Mouse (Mus musculus) megakaryocyte-erythroid progenitor cell, adult 5-6 weeks (primary cell): ENCODE data around the gene Alg11. TPM values are rescaled to one million over a fixed set of nuclear protein-coding genes. Genes with fewer than 3 reads are reported as not detected.
A peak's percentile ranks its signal among the peaks of the same experiment; 100 is the strongest.

Experiments used
- ATAC-seq: replicated peaks from 2 replicates; pipeline ENCODE4 v1.8.0; 2016; ENCODE audit warnings: mild to moderate bottlenecking, inconsistent platforms; ENCODE audit not compliant: severe bottlenecking, poor library complexity, low FRiP score, low TSS enrichment
- total RNA-seq, 2 experiments: library from RNA; stranded (forward) in 1 of 2; stranded (reverse) in 1 of 2; fragments of 200-1000, 215-1000 nt in 1 of 2; fragments of >200 nt in 1 of 2; fragmentation: Nextera tagmentation in 1 of 2; gene quantifications; 2 replicates each; pipeline ENCODE4 v1.2.3; 2014 to 2017

Gene Alg11
- total RNA-seq (2014; fragmentation: Nextera tagmentation) (15.7 and 19.1 TPM in 2 replicates), total RNA-seq (2017) (19.9 and 22.9 TPM in 2 replicates)

DNA sequence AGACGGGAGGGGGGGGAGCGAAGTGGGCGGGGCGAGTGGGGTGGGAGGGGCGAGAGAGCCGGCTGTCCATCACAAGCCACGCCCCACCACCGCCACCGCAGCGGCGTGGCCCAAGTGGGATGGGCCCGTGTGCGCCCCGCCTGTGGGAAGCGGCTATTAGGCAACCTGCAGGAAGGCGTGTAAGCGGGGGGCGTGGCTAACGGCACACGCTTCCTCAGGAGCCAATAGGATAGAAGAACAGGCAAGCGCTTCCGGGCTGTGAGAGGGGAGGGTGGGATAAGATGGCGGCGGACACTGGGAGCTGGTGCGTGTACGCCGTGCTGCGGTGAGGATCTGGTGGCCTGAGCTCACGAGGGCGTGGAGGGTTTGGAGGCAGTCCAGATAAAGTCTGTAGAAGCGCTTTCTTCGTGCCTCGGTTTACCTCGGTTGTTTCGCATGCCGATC is at the start of gene Alg11:
TSS of gene Alg11 (plus strand) at position 276 of the 444 bp plus-strand sequence.
- peak; percentile 94 for ATAC-seq

DNA sequence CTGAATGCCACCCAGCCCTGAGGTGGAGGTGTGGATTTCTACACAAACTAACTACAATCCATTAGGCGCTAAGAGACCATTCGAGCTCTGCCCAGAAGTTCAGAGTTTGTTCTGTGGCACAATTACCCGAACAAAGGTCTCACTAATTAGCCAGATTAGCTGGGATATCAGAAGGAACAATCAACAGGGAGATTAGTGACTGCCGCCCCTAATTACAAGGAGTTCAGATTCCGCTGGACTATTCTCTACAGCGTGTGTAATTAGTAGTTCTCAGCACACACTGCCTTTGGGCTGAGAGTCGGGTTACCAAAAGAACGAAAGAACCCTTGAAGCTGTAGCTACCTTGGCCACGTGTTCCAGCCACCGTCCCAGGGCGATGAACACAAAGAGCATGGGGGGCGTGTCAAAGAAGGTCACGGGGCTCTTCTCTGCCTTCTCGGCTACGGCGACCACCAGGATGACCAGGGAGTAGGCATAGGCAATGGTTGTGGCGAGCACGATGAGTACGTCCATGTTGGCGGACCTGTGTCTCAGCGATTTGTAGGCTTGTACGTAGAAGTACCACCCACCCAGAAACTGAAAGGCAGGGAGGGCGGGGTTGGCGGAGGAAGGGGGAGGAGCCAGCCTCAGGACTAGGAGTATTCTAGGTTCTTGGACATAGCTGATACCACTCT is 47.4 kb upstream of the Alg11 start:
- no peak for ATAC-seq

DNA sequence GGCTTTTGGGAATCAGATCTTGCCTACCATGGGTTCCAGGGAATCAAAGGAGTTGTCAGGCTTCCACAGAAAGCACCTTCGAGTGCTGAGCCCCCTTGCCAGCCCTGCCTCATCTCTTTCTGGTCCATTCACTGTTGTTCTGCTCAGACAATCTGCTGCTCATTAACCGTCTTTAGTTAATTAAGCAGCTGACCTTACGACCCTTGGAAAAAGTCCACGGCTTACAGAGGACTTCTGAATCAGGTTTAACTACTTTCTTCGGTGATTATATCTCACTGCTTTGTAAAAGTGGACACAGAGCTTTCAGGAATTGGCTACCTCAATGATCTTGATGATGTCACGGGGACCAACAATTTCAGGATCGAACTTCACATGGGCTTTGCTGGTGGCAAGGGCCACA is 42.8 kb upstream of the Alg11 start:
- ATAC-seq: no peak

DNA sequence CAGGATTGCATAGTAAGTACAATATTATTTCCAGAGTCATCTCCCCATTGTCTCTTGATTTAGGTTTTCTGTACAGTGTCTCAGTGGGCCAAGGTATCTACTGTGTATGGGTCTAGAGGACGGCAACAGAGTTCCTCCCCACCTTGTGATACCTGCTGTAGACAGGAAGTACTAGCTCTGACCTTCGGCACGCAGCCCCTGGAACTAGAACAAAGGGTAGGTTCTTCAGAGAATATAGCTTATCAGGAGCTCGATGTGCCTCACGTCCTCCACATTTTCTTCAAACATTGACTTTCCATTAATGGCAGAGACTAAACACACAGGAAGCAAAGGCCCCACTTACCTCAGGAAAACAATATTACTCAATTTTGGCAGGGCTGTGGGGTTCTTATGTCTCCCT is 41.0 kb upstream of the Alg11 start:
- ATAC-seq: no peak

DNA sequence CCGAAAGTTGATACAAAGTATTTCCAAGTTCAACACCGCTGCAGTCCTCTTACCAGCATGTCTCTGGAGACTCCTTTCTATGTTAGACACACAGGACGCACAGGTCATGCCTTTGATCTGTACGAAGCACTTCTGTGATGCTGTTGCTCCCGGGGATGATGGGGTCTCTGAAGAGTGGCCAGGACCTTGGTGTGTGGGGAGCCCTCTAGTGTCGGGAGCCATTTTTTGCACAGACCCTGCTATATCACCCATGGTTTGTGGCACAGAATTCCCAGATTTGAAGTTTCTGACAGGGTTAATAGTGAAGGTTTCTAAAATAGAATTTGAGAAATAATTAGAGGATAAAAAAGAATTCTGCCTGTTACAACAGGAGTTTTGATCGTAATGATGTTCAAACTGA is 38.3 kb upstream of the Alg11 start:
- ATAC-seq: no peak

DNA sequence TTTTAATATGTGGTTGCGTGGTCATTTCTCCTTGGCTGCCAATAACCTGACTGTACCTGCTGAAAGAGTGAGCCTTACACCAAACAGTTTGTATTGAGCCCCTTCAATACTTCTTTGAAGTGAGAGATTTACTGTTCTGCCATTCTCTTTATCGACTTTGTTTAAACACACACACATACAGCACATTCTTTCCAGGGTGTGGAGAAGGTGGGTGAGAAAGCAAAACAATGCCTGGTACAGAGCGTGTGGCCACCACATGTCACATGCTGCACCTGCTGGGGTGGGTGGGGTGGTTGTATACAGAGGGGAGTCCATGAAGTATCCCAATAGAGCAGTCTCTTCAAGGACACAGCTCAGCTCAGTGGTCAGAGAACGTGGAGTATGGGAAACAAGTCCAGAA is 35.3 kb upstream of the Alg11 start:
- no peak for ATAC-seq

DNA sequence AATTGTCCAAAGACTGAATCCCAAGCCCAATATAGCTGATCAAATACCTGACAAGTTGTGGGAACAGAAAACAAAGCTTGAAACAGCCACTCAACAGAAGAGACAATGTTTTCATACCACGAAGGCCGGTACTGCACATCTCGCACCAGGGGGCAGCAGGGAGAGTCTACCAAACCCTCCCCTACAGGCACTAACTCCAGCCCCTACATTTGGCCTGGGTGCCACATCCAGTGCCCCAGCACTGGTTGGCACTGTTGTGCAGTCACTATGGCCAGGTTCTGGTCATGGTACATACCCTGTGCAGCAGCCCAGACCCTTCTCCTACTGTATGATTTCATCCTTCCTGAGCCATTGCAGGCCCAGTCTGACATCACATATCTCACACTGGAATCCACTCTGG is 31.5 kb upstream of the Alg11 start:
- ATAC-seq: peak; percentile 69; the same call in 1 of the 2 replicates

DNA sequence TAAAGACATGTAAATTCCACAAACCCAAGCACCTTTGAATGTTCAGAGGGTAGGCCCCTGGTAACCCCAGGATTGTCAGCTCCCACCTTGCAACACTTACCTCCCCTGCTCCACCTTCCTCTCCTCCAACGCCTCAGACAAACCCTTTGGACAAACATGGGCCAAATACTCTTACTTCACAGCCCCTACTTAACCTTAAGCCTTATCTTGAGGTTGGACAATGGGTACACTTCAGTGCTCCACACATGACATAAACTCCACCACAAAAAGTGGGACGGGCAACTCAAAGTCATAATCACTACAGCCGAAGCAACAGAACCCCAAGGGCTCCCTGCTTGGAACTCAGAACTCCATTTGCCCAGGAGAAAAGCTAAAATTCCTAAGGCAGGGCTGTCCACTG is 29.5 kb upstream of the Alg11 start:
- no peak for ATAC-seq

DNA sequence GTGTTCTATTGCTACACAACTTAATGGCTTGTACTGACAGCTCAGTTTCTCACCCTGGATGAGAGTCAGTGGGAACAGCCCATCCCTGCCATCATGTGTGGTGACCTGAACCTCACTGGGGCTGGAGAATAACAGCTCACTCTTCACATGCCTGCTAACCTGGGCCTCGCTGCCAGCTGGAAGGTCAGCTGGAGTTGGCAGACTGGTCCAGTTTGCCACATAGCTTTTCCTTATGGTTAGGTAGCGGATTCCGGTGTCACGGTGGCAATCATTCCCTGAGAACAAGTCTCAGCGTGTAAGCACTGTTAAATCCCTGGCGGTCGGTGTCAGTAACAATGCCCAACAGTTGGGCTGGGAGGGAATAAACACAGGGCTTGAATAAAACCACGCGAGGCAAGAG is 24.4 kb upstream of the Alg11 start:
- ATAC-seq: no peak

DNA sequence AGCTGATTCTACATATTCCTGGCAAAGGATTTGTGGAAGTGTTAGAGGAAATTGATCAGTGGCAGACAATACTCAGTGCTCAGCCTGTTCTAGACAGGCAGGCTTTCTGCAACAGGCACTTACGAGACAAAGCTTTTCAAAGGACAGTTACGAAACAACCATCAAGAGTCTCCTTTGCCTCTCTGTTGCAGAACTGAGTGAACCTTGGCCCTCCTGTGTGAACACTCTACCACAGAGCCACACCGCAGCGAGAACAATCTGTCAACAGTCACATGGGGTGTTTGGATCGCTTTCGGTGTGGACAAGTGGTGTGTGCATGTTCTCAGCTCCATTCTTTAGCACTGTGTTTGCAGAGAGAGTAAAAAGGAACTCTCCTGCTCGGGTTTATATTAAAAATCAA is 23.5 kb upstream of the Alg11 start:
- ATAC-seq: no peak

DNA sequence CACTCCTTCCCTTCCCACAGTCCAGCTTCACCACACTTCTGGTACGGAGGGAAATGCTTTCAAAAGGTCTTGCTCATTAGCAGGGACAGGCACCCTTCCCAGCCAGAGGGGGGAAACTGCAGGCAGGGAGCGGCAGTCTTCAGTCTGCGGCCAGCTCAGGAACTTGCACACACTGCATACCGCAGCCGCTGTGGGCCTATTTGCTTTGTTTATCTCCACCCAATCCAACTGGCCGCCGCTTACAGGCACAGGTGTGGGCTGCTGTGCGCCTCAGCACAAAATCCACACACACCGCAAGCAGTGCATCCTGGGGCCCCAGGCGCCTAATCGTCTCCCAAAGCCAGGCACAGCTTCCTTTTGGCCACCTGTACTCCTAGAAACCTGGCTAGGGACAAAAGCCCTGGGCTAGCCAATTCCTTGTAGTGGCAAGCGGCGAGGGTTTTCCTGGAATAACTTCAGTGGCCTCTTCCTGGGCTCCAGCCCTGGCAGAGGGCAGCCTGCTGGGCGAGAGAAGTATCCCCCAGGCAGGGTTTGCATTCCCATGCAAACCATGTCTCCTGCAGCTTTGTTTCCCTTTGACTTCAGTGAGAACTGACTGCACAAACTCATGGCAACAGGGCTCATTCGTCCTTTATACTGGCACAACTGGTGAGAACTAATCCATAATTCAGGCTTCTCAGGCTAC is 20.9 kb upstream of the Alg11 start:
- ATAC-seq: 0 out of 2 replicates have a peak, but pooled peaks have one; percentile 21

DNA sequence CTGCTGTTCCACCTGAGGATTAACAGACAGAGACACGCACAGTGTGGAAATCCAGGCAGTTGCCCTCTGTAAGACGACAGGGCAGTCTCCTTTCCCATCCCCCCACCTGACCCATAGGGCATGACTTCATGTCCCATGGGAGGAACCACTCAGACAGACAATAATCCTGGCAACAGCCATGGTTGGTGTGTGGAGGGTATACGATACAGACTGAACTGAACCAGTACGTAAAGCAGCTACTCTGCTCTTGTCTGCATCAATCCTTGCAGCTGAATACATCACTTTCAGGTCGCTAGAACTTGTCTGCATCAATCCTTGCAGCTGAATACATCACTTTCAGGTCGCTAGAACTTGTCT is 20.4 kb upstream of the Alg11 start:
- no peak for ATAC-seq

DNA sequence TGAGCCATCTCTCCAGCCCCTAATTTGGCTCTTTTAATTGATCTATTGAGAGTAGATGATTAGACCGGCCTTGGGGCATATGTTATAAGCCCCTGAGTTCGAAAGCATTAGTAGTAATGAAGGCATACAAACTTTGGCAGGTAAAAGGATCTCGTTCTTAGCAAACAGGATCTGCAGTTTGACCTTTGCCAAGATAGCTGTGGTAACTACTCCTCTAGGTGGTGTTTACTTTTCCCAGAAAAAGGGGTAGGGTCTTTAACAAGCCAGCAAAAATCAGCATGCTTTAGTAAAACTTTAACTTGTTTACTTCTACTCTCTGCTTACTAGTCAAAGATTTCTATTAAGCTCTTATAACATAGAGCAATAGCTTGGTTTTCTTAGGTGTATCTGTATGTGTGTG is 18.0 kb upstream of the Alg11 start:
- ATAC-seq: no peak

DNA sequence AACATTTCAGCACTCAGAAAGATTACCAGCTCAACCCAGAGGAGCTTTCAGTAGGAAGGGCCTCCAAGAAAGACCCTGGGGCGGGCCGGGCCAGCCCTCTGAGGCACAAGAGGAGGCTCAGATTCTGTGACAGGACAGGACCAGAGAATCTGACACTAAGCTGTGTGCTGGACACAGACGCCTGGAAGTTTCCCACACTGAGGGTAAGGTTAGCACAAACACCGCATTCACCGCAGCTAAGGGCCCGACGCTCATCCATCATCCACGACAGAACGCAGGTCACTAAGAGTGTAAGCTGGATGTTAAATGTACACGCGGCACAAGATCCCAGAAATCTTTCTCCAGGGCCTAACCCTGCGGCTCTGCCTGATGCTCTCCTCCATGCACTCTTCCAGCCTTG is 16.8 kb upstream of the Alg11 start:
- no peak for ATAC-seq

DNA sequence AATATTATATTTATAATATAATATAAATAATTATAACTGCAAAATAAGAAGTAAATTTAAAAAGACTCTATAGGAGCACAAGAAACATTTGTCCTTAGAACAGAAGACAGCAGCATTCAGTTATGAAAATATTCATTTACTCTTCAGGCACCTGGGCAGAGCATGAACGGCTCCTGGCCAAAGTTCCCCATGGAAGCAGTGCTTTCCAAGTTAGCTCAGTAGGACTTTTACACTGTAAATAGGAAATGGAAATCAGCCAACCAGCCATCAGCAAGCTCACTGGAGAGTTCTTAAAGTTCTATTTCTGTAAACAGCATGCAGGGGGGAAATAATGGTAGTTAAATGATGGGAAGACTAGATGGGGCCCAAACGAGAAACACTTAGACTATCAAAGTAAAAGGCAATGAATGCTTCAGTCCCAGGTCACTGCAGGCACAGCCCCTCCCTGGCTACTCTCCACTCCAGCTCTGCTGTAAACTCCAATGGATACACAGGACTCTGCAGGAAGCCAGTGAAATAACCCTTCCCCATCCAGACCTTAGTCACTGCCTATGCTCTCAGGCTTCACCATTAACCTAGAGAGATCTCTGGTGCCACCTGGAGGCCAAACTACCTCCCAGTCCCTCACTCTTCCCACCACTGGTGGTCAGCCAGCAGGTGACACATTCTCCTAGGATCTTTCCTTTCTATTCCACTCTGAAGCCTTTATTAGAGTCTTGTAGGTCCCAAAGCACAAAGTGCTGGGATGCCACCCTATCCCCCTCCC is 12.6 kb upstream of the Alg11 start:
- peak; percentile 98 for ATAC-seq

DNA sequence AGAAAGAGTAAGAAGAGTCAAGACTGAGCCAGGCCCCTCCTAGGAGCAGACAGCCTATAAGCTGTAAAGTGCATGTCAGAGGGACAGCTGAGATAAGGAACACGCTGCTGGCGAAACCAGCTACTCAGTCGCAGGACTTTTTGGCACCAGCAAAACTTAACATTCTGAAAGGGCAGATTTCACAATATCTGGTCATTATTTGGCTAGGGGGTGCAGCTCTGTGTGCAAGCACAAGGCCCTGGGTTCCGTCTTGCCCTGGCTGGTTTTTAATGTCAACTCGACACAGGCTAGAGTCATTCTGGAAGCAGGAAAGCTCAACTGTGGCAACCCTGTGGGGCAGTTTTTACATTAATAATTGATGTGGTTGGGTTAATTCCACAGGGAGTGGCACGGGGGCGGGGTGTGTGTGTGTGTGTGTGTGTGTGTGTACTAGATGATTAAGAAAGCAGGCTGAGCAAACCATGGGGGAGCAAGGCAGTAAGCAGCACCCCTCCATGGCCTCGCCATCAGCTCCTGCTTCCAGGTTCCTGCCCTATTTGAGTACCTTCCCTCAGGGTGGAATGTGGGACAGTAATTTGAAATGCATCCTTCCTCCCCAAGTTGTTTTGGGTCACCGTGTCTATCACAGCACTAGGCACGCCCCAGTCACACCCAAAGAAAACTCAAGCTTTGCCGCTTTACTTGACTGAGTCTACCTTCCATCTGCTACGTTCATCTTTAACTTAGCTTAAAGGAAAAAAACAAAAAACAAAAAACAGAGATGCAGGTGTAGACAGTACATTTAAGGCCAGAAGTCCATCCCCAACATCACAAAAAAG is 5.6 kb upstream of the Alg11 start:
- peak; percentile 81 for ATAC-seq

DNA sequence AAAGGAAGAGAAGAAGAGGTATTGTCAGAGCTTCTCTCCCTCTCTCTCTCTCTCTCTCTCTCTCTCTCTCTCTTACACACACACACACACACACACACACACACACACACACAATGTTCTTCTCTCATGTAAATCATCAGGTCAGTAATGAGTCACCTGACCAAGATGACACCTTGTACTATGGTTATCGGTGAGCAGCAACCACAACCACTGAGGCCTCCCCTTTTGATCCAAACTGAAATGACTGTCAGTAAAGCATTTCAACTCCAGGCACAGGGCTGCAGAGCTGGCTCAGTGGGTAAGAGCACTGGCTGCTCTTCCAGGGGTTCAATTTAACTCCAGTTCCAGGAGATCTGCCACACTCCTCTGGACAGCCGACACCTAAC is 5.0 kb upstream of the Alg11 start:
- ATAC-seq: no peak

DNA sequence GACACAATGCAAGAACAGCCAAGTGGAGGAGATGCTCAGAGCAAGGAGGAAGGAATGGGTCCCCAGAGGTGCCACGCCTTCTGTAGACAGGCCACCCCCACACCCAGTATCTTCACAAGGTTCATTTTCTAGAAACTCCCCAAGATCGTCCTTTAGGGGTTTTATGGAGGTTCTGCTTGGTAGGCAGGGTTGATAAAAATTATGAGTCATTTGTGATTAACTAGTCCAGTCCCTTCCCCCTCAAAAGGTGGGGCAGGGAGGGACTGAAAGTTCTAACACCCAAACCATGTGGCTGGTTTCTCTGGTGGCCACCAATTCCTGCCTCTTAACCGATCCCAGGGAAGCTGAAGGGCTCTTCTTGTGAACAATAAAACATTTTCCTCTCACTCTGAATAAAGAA is 3.7 kb upstream of the Alg11 start:
- 0 out of 2 replicates have a peak, but pooled peaks have one; percentile 2 for ATAC-seq

DNA sequence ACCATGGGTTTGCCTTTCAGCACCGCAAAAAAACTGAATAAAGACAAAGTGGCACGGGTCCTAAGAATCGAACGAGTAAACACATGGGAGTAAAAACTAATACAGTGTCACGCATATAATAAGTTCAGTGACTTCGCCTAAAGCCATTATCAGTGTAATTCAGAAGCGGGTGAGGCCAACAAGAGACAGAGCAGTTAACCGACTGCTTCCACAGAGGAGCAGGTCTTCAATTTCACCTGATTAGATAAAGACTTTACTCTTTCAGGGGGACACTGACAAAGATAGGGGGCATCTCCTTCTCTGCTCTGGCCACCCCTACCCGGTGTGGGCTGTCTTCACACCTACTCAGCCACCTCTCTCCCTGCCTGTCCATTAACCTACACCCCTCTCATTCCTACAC is 2.2 kb upstream of the Alg11 start:
- peak; percentile 27 for ATAC-seq
